Mouse (Mus musculus) liver, postnatal 0 days (tissue): ENCODE data around the gene Il4i1.

ENCODE experiments used
- CTCF ChIP-seq: sonication (generic); IDR thresholded peaks from 2 replicates; pipeline ENCODE4 v1.5.1; 2016; ENCODE audit warnings: antibody characterized with exemption, low read depth
- EP300 ChIP-seq: IDR thresholded peaks from 2 replicates; pipeline ENCODE4 v1.6.1; 2016; ENCODE audit warnings: antibody characterized with exemption, low read depth, mild to moderate bottlenecking

- TF ChIP-seq CTCF (0 out of 2 replicates have a peak, but pooled peaks have one; percentile 7), EP300 (peak; percentile 44)
Measured at GRCm38 (mm10) chr7:44848561-44849415, 32.6 kb downstream of the Il4i1 start, which contains the start of the genes Akt1s1 and Tbc1d17.
